Mouse (Mus musculus) layer of hippocampus, adult 11-12 months (tissue): Measurements from ENCODE around the gene Get4.

Source experiments
- DNase-seq: peaks from one replicate; pipeline ENCODE4 v3.0.0; 2022; ENCODE audit warnings: low spot score

The Get4 gene

DNA sequence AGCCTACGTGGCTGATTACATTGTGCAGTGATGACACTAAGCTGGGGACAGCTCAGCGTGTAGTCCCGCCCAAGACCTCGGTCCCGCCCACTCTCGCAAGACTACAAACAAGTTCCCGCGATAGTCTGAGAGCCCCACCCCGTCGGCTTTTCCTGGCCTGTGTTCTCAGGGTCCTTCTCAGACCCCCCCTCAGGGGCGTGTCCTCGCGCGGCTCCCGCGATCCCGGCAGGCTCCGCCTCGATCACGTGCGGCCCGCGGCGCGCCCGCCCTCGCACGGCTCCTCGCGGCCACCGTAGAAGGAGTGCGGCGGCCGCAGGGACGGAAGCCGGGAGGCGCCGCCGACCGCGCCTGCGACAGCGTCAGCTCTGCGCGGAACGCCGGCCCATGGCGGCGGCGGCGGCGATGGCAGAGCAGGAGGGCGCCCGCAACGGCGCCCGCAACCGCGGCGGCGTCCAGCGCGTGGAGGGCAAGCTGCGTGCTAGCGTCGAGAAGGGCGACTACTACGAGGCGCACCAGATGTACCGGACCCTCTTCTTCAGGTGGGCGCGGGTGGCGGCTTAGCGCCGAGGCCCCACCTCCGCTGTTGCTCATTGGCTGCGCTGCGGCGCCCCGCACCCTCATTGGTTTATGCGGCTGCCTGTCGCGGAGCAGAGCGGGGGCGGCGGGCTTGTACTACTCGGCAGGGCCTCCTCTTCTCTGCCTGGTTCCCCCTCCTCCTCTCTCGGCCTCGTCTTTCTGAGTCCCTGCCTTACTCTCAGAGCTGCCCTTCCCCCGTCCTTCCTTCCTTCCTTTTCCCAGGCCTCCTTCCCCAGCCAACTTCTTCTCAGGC, at the start of gene Get4:
Gene Get4 (plus strand): TSS at position 244 of the 829 bp plus-strand sequence.
- peak; percentile 99 for DNase-seq

DNA sequence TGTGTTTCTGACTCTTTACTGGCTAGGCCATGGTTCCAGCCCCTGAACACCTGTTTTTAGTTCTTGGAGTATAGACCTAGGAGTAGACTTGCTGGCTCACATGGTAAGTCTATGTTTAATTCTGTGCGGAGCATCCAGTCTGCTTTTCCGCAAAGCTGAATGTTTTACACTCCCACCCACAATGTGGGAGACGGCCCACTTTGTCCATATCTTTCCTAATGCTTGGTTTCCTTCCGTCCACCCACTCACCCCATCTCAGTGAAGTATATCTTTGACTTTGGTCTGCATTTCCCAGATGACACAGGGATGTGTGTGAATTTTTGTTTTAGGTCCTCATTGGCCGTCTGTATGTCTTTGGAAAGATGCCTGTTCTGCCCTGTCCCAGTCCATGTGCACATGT, 48.8 kb upstream of the Get4 start:
- DNase-seq, result no peak

DNA sequence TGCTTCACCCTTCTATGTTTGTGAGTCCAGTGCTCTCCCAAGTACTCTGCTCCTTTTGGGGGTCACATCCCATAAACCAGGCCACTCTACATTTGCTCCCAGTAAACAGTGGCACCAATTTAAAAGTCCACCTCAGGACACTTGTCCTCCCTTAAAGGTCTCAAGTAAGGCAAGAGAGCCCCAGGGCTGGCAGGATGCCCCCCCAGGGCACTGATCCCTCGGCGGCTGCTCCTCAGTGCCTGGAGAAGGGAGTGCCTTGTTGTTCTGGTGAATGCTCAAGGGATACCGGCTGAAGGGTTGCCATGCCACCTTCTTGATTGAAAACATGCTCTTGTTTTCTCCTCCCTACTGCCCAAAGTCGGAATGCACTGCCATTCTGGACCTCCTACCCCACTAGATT, 46.0 kb upstream of the Get4 start:
- no peak for DNase-seq

DNA sequence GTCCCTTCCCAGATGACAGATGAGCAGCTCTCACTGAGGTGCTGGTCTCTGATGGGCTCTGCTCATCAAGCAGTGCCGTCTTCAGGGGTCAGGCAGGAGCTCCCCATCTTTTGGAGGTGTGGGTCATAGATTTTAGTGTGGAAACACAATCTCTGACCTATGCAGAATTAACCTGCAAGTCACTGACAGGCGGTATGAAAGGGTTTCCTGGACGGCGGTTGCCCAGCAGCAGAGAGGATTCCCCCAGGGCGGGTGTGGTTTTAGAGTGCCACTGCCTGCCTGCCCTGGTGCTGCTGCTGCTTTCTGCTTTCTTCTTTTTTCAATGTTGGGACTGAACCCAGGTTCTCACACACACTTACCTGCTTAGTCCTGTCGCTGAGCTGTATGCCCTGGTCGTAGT, 45.6 kb upstream of the Get4 start:
- no peak for DNase-seq

DNA sequence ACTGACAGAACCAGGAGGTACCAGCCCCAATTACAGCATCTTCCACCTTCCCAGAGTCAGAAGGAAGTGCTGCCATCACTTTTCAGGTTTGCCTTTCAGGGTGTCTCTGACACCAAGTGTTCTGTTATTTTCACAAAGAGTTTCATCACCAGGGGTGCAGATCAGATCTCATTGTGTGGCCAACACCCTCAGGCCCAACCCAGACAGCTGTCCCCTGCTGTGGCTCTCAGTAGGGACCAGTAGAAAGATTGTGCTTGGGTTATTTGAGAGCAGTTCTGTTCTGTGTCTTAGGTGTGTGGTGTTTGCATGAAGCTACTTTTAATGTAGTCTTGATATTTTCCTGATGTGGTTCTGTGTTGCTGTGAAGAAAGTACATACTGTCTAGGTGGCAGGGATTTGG, 43.9 kb upstream of the Get4 start:
- DNase-seq, result no peak

DNA sequence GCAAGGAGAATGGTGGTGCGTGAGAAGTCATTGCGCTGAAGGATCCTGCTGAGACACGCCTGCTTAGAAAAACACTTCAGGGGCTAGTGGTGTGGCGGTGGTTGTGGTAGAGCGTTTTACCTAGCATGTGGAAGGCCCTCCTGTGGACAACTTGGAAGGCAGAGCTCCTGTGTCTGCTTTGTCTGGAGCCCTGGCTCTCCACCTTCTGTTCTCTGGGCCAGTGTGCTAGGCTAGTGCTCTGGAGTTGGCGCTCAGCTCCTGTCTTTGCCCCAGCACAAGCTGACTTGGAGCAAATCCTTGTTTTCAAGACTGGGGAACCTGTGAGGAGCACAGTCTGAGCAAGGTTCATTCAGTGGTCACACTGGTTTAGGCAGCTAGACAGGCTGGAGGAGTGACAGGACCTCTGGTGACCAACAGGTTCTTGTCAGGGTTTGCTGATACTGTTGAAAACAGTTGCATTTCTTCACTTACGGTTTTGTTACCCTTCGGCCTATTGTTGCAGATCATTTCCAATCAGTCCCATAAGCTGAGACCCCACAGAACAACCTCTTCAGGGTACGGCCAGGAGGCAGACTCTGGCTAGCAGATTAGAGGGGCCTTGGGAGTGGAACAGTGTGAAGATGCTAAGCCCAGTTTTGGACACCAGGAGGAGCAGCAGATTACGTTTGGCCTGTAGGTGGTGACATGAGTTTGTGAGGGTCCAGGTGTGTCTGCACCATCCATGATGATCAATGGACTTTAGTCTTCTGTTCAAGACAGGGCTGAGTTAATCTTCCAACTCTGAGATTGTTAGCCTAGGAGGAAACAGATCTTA, 43.0 kb upstream of the Get4 start:
- no peak for DNase-seq

DNA sequence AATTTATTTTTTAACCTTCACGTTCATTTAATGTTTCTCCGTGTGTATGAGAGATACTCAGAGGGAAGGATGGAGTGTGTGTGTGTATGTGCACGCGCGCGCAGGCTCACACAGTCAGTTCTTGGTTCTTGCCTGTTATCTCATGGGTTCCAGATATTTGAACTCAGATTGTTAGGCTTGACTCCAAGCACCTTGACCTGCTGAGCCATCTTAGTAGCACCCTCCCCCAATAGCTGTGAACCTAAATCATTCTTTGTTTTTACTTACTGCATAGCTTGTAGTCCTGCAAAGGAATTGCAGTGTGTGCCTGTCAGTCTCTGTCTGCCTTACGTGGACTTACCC, 42.5 kb upstream of the Get4 start:
- DNase-seq, result no peak

DNA sequence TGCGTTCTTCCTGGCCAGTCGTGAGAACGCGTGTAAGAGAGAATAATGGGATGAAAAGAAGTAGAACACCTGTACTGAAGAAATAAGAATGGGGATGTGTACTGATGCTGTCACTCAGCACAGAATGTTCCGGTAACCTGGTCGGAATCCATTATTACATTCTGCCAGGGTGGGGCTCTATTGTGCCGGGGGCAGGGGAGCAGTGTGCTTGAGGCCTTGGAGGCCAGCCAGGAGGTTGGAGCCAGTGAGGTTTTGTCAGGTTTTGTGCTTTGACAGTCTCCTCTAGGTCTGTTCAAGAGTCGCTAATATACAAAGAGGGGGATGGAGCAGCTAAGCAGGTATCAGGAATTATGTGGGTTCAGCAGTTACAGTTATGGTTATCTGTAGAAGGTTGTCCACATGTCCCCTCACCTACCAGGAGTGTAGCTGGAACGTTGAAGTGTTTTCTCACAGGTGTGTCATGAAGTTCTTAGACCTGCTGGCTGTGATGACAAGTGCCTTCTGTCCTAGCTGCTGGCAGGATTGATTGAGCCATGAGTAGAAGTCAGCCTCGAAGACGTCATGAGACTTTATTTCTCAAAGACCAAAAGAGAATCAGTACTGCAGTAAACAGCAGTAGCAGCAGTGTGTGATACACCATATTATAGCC, 40.3 kb upstream of the Get4 start:
- no peak for DNase-seq

DNA sequence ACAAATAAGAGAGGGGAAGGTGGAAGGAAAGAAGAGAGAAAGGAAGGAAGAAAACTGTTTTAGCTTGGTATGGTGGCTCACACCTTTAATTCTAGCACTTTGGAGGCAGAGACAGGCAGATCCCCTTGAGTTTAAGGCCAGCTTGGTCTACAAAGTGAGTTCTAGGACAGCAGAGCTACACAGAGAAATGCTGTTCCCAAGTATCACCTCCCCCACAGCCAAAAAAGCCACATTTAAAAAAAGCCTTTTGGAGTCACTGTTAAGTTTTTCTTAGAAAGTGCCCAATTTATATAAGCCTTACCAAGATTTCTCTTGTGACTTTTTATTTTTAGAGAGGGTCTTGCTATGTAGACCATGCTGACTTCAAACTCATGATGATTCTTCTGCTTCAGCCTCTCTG, 37.8 kb upstream of the Get4 start:
- no peak for DNase-seq

DNA sequence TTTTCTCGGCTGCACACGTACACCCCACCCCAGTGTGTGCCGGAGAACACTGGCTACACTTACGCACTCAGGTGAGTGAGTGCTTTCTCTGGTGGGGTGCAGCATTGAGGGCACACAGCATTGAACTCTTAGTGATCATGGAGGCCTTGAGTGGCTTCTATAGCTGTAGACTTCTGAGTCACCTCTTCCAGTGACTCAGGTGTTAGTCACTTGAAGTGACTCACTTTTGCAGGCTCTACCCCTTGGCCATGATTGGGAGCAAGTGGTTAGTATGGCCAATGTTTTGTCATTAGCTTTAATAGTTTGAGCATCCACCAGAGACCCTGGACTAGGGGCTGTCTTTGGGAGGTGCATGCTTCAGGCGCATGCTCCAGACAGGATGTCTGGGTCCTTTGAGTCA, 36.9 kb upstream of the Get4 start:
- no peak for DNase-seq

DNA sequence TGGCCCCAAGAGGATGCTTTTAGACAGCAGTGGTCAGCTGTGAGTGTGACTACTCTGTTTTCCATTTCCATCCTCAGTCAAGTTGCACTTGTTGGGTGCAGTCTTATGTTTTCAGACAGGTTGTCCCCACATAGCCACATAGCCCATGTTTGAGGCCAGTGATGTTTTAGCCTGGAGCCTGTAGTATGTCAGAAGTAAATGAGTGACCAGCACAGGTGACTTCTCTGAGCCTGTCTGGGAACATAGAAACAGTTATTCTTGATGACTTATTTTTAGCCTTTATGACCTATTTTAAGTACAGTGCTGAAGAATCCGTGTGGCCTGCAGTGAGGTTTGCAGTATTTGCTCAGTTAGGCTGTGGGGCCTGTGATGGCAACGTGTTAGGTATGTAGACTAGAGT, 36.0 kb upstream of the Get4 start:
- no peak for DNase-seq

DNA sequence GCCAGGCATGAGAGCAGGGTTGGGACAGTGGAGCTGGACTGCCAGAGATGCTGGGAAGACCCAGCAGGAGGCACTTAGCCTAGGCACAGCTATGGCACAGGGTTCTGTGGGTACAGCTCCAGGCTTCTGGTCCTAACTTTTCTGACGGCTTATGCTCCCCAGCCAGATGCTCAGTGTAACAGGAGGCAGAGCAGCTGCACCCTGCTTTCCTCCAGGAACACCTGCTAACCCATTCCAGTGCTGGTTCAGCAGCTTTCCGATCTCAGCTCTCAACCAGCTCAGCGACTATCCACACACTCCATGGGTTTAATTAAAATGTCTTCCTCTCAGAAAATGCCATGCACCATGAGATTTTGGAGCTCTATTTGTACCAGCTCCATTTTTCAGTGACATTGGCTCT, 35.4 kb upstream of the Get4 start:
- no peak for DNase-seq

DNA sequence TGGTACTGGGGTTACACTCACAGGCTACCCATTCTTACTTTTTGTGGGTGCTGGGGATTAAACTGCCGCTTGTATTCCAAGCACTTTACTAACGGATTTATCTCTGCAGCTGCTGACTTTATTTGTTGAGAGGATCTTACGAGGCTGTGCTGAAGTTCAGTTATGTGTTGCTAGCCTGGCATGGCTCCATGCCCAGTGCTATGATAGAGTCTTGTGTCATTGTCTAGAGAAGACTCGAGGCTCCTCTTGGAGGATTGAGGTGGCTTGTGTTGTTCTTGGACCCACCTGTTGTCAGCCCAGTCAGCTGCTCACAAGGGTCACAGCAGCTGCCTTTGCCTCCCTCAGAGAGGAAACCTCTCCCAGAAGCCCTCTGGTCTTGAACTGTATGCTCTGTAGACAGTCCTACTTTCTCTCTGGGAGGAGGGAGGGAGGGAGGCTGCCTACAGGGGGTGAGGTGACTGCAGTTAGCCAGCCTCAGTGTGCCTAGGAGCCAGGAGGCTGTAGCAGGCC, 32.1 kb upstream of the Get4 start:
- no peak for DNase-seq

DNA sequence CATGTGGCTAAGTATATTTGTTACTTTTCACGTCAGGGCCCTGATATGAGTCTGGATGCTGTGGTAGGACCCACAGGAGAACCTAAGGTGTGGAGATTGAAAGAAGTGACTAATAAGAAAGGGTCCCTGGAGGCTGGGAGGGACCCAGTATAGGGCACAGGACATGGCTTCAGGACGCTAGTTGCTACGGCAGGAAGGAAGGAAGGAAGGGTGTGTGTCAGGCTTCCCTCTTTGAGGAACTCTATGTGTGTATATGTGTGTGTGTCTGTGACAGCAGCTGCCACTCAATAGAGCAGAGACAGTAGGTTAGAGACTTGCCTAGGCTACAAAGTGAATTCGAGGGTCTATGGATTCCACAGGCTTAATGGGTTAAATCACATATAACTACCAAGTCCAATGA, 31.5 kb upstream of the Get4 start:
- DNase-seq, result no peak

DNA sequence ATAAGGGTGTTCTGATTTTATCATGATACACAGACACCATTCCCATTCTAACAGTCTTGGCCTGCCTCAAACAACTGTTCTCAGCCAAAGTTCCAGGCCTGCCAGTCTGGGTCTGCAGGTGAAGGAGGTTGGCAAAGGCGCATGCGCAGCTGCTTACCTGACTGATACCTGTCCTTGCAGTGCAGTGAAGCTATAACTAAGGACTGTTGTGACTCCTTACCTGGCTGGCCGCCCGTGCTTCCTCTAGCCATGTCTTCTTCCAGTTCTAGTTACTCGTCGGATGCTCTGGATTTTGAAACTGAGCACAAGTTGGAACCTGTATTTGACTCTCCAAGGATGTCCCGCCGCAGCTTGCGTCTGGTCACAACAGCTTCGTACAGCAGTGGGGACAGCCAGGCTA, 28.8 kb upstream of the Get4 start:
- DNase-seq, result no peak

DNA sequence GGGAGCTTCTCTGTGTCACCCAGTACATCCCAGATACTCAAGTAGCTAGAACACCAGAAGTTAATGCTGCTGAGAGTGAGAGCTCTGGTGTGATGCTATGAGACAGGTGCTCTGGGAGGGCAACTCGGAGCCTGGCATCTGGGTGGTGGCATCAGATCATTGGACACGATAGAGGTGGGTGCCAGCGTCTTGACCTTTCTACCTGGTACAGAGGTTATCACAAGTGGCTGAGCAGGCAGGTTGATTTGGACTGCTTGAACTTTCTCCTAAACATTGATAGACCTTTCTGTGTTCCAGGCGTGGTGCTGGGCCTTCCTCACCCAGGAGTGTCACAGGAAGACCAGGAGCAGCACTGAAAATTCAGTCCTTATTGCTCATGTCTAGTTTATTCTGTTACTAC, 24.9 kb upstream of the Get4 start:
- DNase-seq, result no peak

DNA sequence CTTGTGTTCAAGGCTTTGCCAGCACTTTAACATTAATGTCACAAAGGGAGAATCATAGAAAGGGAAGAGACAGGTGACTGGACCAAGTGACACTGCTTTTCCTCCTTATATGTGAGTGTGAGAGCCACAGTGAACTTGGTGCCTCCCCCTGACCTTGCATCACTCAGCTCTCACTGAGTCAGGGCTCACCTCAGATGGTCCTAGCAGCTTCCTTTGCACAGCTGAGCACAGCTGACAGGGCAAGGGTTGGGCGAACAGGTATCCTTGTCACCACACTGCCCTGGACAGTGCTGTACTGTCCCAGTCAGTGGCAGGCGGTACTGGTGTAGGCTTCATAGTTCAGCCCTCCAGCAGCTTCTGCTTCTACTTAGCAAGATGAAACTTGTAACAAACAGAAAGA, 24.5 kb upstream of the Get4 start:
- DNase-seq, result no peak

DNA sequence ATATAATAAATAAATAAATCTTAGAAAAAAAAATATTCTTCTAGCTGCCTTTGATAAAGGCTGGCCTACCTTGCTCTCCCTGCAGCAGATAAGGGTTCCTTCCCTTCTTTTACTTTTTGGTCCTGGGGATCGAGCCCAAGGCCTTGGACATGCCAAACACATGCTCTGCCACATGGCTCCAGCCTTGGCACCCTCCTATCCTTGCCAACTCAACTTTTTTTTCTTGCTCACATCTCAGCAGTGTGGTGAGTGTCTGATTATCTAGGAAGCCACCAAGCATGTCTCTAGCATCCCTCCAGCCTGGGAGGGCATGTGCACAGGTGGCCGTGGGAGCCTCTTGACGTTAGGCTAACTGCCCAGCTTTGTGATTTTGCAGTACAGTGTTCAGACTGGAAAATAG, 23.8 kb upstream of the Get4 start:
- DNase-seq, result no peak

DNA sequence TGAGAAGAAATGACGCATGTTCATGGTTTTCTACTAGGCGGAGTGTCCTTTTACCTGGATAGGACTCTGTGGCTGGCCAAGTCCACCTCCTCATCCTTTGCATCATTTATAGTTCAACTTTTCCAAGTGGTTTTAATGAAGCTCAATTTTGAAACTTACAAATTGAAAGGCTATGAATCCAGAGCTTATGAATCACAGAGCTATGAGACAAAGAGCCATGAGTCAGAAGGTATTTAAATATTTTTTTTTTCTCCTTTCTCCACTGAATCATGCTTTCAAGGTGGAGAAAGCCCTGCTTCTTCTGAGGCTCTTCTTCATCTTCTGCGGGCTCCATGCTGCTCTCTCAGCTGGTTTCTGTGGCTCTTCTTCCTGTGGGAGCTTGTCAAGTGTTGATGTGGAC, 22.4 kb upstream of the Get4 start:
- no peak for DNase-seq

DNA sequence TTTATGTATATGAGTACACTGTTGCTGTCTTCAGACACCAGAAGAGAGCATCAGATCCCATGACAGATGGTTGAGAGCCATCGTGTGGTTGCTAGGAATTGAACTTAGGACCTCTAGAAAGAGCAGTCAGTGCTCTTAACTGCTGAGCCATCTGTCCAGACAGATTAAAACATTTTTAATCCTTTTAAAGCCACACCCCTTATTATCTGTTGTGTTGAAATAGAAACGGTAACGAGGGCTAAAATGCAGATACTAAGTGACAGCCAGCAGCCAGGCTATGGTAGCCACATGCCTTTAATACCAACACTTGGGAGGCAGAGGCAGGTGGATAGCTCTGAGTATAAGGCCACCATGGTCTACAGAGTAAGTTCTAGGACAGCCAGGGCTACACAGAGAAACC, 20.0 kb upstream of the Get4 start:
- no peak for DNase-seq

DNA sequence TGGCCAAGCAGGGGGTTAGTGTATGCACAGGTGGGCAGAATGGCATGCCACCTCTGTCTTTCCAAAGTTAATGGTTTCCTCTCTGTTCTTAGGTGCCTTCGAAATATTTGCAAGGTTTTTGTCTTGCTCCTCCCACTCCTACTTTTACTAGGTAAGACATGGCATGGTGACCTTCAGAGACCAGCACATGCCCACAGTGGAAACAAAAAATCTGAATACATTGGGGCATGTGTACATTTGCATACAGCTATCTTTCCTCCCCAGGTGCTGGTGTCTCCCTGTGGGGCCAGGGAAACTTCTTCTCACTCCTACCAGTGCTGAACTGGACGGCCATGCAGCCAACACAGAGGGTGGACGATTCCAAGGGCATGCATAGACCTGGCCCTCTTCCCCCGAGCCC, 17.7 kb upstream of the Get4 start:
- DNase-seq, result no peak

DNA sequence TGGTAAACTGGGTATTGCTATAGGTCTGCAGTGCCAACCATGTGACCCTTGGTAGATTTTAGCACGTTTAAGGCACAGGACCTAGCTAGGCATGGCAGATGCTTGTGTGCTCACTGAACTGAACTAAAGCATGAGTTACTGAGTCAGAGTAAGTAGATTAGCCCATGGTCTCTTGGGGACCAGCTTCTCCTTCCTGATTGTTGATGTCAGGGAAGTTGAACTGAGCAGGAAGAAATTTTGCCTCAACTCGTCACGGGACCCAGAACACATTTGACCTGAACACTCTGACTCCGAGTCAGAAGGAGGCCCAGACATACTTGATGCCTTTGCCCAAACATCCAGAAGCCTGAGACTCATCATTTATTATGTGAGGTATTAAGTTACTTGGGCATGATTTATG, 14.7 kb upstream of the Get4 start:
- no peak for DNase-seq
